Mouse (Mus musculus) bone marrow macrophage, adult 2 months (primary cell): ENCODE measurements around the gene Tctex1d1.

ENCODE experiments used
- CTCF ChIP-seq: IDR thresholded peaks from 2 replicates; pipeline ENCODE4 v1.5.1; 2012; ENCODE audit warnings: low read depth, mild to moderate bottlenecking, low read length, moderate library complexity
- POLR2A ChIP-seq: IDR thresholded peaks from 2 replicates; pipeline ENCODE4 v1.6.1; 2012; ENCODE audit warnings: mild to moderate bottlenecking, low read depth, low read length, borderline replicate concordance

DNA sequence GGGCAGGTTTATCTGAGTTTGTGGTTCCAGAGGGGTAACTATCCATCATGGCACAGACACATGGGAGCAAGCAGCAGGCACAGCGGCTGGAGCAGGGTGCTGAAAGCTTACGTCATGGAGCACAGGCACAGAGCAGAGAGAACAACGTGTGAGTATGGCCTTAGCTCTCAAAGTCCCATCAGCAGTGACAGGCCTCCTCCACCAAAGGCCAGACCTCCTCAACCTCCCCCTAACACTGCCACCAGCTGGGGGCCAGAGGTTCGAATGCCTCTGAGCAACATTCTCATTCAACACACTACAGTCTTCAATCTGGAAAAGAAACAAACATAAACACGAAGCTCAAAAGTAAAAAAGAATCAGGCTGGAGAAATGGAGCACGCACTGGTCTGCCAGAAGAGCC is 10.1 kb downstream of the Tctex1d1 start:
- TF ChIP-seq CTCF (no peak), POLR2A (no peak)
